Mouse (Mus musculus): ENCODE data around the gene Dclre1c.

GRCm38 (mm10) chr2:3435369-3436061 is 11.6 kb downstream of the Dclre1c start:
- no peak for TF ChIP-seq CTCF (conservative IDR thresholded peaks at IDR 0.05; ENCODE audit: insufficient read depth, insufficient read length, low read depth, low read length)
- no peak for TF ChIP-seq POLR2A (IDR thresholded peaks at IDR 0.05; ENCODE audit: low read depth, low read length)
